Mouse (Mus musculus) ES-Bruce4 (cell line): Measurements from ENCODE around the gene Renbp. TPM values are rescaled to one million over a fixed set of nuclear protein-coding genes. Genes with fewer than 3 reads are reported as not detected.

Source experiments
- H3K27ac ChIP-seq: 2 replicates; pipeline ENCODE4 v1.5.1; 2012; ENCODE audit warnings: low read length, inconsistent platforms; ENCODE audit not compliant: insufficient read depth
- H3K27me3 ChIP-seq: 2 replicates; pipeline ENCODE4 v1.6.1; 2012; ENCODE audit warnings: mild to moderate bottlenecking, low read length, inconsistent platforms; ENCODE audit not compliant: control insufficient read depth, poor library complexity, insufficient read depth, severe bottlenecking
- H3K36me3 ChIP-seq: 2 replicates; pipeline ENCODE4 v1.6.1; 2012; ENCODE audit warnings: inconsistent platforms, mild to moderate bottlenecking, low read length, moderate library complexity; ENCODE audit not compliant: control insufficient read depth, poor library complexity, insufficient read depth, severe bottlenecking
- H3K4me1 ChIP-seq: one replicate; pipeline ENCODE4 v1.8.1; 2011; ENCODE audit warnings: low read length; ENCODE audit not compliant: control insufficient read depth, insufficient read depth
- H3K4me3 ChIP-seq: 2 replicates; pipeline ENCODE4 v1.5.1; 2011; ENCODE audit warnings: low read depth, mild to moderate bottlenecking, low read length
- H3K9ac ChIP-seq: 2 replicates; pipeline ENCODE4 v1.6.1; 2012; ENCODE audit warnings: low read depth, mild to moderate bottlenecking, inconsistent platforms; ENCODE audit not compliant: poor library complexity, severe bottlenecking
- H3K9me3 ChIP-seq: replicated peaks from 2 replicates; pipeline ENCODE4 v1.6.1; 2012; ENCODE audit warnings: mild to moderate bottlenecking, low read length, inconsistent platforms; ENCODE audit not compliant: control insufficient read depth, poor library complexity, insufficient read depth, severe bottlenecking
- CTCF ChIP-seq: IDR thresholded peaks from one replicate; pipeline ENCODE4 v1.8.1; 2011; ENCODE audit warnings: low read depth, low read length
- EP300 ChIP-seq: IDR thresholded peaks from 2 replicates; pipeline ENCODE4 v1.6.1; 2011; ENCODE audit warnings: low read depth, low read length; ENCODE audit not compliant: insufficient read depth
- POLR2A ChIP-seq: IDR thresholded peaks from one replicate; pipeline ENCODE4 v1.8.1; 2011; ENCODE audit warnings: low read length; ENCODE audit not compliant: insufficient read depth
- polyA plus RNA-seq: library from polyadenylated mRNA; stranded (reverse); fragments of >200 nt; gene quantifications from 2 replicates; pipeline ENCODE4 v1.2.4, GENCODE M21; 2011; ENCODE audit warnings: low read depth; ENCODE audit not compliant: missing spikeins, insufficient read depth, insufficient read length

The Renbp gene
- polyA plus RNA-seq, 1 experiment, result 79.7 TPM

- H3K36me3 ChIP-seq, result peaks cover 11% of the 10 kb centered on the region; the same call in 1 of the 2 replicates
- H3K4me3 ChIP-seq, result no peak overlapping the region
- no peaks in the 10 kb centered on the region for H3K9me3 ChIP-seq
- no peak overlapping the region for H3K27ac ChIP-seq
- no peaks in the 10 kb centered on the region for H3K27me3 ChIP-seq
- H3K4me1 ChIP-seq, result no peaks in the 10 kb centered on the region
- H3K9ac ChIP-seq, result no peak overlapping the region
- TF ChIP-seq CTCF (no peak), EP300 (no peak), POLR2A (no peak)
Observed at GRCm38 (mm10) chrX:73916945-73917344, 13.7 kb downstream of the Renbp start.

GRCm38 (mm10) chrX:73914827-73915703 lies 15.6 kb downstream of the Renbp start:
- Histone ChIP-seq H3K9ac (peak overlapping the region; percentile 53), H3K4me3 (peak overlapping the region; percentile 60), H3K27ac (peak overlapping the region; percentile 67), H3K27me3 (no peaks in the 10 kb centered on the region), H3K9me3 (no peaks in the 10 kb centered on the region), H3K4me1 (no peaks in the 10 kb centered on the region), H3K36me3 (peaks cover 11% of the 10 kb centered on the region; the same call in 1 of the 2 replicates)
- no peak for TF ChIP-seq EP300
- no peak for TF ChIP-seq POLR2A
- no peak for TF ChIP-seq CTCF

GRCm38 (mm10) chrX:73911588-73911987 lies 19.1 kb downstream of the Renbp start:
- H3K36me3 ChIP-seq, result no peaks in the 10 kb centered on the region
- no peaks in the 10 kb centered on the region for H3K9me3 ChIP-seq
- H3K4me3 ChIP-seq, result no peak overlapping the region
- no peak overlapping the region for H3K9ac ChIP-seq
- H3K27me3 ChIP-seq, result no peaks in the 10 kb centered on the region
- no peak for TF ChIP-seq CTCF
- no peak for TF ChIP-seq POLR2A
- no peak for TF ChIP-seq EP300
- no peaks in the 10 kb centered on the region for H3K4me1 ChIP-seq
- H3K27ac ChIP-seq, result no peak overlapping the region

- no peaks in the 10 kb centered on the region for H3K36me3 ChIP-seq
- TF ChIP-seq POLR2A (no peak), CTCF (no peak), EP300 (no peak)
- H3K4me1 ChIP-seq, result no peaks in the 10 kb centered on the region
- H3K9ac ChIP-seq, result peak overlapping the region; percentile 34; the same call in 1 of the 2 replicates
- no peaks in the 10 kb centered on the region for H3K27me3 ChIP-seq
- peak overlapping the region; percentile 30 for H3K4me3 ChIP-seq
- no peaks in the 10 kb centered on the region for H3K9me3 ChIP-seq
- no peak overlapping the region for H3K27ac ChIP-seq
Observed at GRCm38 (mm10) chrX:73911156-73911555, 19.5 kb downstream of the Renbp start.

- TF ChIP-seq EP300 (no peak), POLR2A (no peak), CTCF (no peak)
- Histone ChIP-seq H3K9ac (peak overlapping the region; percentile 34; the same call in 1 of the 2 replicates), H3K27me3 (no peaks in the 10 kb centered on the region), H3K9me3 (no peaks in the 10 kb centered on the region), H3K4me1 (no peaks in the 10 kb centered on the region), H3K36me3 (no peaks in the 10 kb centered on the region), H3K4me3 (peak overlapping the region; percentile 30; the same call in 1 of the 2 replicates), H3K27ac (no peak overlapping the region)
Observed at GRCm38 (mm10) chrX:73910451-73910850, 20.2 kb downstream of the Renbp start.

- Histone ChIP-seq H3K4me3 (no peak overlapping the region), H3K27me3 (no peaks in the 10 kb centered on the region), H3K36me3 (no peaks in the 10 kb centered on the region), H3K9ac (no peak overlapping the region), H3K27ac (no peak overlapping the region; the same call in 1 of the 2 replicates), H3K9me3 (no peaks in the 10 kb centered on the region), H3K4me1 (no peaks in the 10 kb centered on the region)
- TF ChIP-seq POLR2A, result no peak
- no peak for TF ChIP-seq CTCF
- TF ChIP-seq EP300, result no peak
Observed at GRCm38 (mm10) chrX:73910049-73910448, 20.6 kb downstream of the Renbp start.
